Mouse (Mus musculus) small intestine, adult 2 months (tissue): ENCODE data around the gene Ccdc12.

Experiments
- CTCF ChIP-seq: fragments of 200-500 bp; IDR thresholded peaks from 2 replicates; pipeline ENCODE4 v1.5.1; 2012; ENCODE audit warnings: low read depth, mild to moderate bottlenecking, control low read depth, inconsistent platforms, low read length, moderate library complexity, mixed read lengths; ENCODE audit not compliant: insufficient replicate concordance, insufficient read length; ENCODE audit errors: extremely low read depth
- POLR2A ChIP-seq: fragments of 200-500 bp; IDR thresholded peaks from 2 replicates; pipeline ENCODE4 v1.6.1; 2012; ENCODE audit warnings: low read depth, mild to moderate bottlenecking, control low read depth, inconsistent platforms, low read length, moderate library complexity

GRCm38 (mm10) chr9:110729841-110730240 lies 73.5 kb downstream of the Ccdc12 start:
- TF ChIP-seq POLR2A (no peak), CTCF (peak; percentile 59; the same call in 1 of the 2 replicates)
